Mouse (Mus musculus): ENCODE data around the gene Dnah3.

DNA sequence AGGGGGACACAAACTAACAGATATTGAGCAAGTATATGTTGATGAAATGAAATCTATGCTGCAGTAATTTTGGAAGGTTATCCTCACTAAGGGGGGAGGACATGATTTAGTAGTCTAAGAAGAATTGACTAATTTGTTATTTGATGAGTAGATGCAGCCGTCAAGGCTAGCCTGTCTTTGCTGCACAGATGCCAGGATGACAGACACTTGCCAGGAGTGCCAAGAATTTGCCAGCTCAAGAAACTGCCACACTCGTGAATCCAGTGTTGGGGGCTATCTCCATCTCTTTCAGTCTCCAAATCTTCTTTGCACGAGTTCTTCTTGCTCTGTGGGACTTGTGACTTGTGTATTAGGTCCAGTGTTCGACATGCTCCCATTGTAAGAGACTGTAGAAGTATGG is 136.0 kb downstream of the Dnah3 start:
- TF ChIP-seq CTCF (IDR thresholded peaks at IDR 0.05; ENCODE audit: insufficient read depth, low read depth, low read length) (no peak), POLR2A (IDR thresholded peaks at IDR 0.05; ENCODE audit: insufficient read depth, low read depth, low read length) (no peak)

Data from olfactory bulb, adult 2 months (tissue).